Mouse (Mus musculus) lung, embryonic 14.5 days (tissue): ENCODE measurements around the gene Cdh22. TPM values are rescaled to one million over a fixed set of nuclear protein-coding genes. Genes with fewer than 3 reads are reported as not detected.

Experiments used
- ATAC-seq: fragments of 200-750 bp; cut with Nextera tagmentation; 2 replicates; pipeline ENCODE4 v1.8.0; 2017; ENCODE audit warnings: mild to moderate bottlenecking, moderate TSS enrichment, moderate library complexity; ENCODE audit not compliant: insufficient read depth
- DNase-seq: peaks from one replicate; pipeline ENCODE4 v3.0.0-alpha.2; 2015
- H3K27ac ChIP-seq: fragments of 300-500 bp; sonication (generic); 2 replicates; pipeline ENCODE4 v1.5.1; 2014; ENCODE audit warnings: low read depth, mild to moderate bottlenecking, moderate library complexity
- H3K27me3 ChIP-seq: fragments of 300-500 bp; sonication (generic); 2 replicates; pipeline ENCODE4 v1.6.1; 2014; ENCODE audit warnings: low read length, control low read depth; ENCODE audit not compliant: insufficient read depth
- H3K36me3 ChIP-seq: fragments of 300-500 bp; sonication (generic); 2 replicates; pipeline ENCODE4 v1.6.1; 2014; ENCODE audit warnings: control low read depth; ENCODE audit not compliant: insufficient read depth
- H3K4me1 ChIP-seq: fragments of 300-500 bp; sonication (generic); 2 replicates; pipeline ENCODE4 v1.6.1; 2014; ENCODE audit warnings: antibody characterized with exemption, control low read depth; ENCODE audit not compliant: insufficient read depth
- H3K4me2 ChIP-seq: fragments of 300-500 bp; sonication (generic); 2 replicates; pipeline ENCODE4 v1.6.1; 2014; ENCODE audit warnings: mild to moderate bottlenecking
- H3K4me3 ChIP-seq: fragments of 300-500 bp; sonication (generic); 2 replicates; pipeline ENCODE4 v1.5.1; 2014; ENCODE audit warnings: low read depth, low read length
- H3K9ac ChIP-seq: fragments of 300-500 bp; sonication (generic); 2 replicates; pipeline ENCODE4 v1.6.1; 2014
- H3K9me3 ChIP-seq: fragments of 300-500 bp; sonication (generic); 2 replicates; pipeline ENCODE4 v1.6.1; 2016; ENCODE audit warnings: low read depth, low read length, control low read depth
- CTCF ChIP-seq: IDR thresholded peaks from 2 replicates; pipeline ENCODE4 v1.5.1; 2016; ENCODE audit warnings: antibody characterized with exemption, low read depth
- WGBS: fragments of 180-500 bp; shearing (Covaris S2); extraction: QIAGEN DNeasy Blood & Tissue Kit; methylation state at CpG from one replicate; pipeline ENCODE4 v1.1.7; 2014; 5-methylcytosine and 5-hydroxymethylcytosine counted together
- polyA plus RNA-seq: library from polyadenylated mRNA; unstranded; fragments of >200 nt; fragmentation: Nextera tagmentation; extraction: Ambion mirVana; gene quantifications from 2 replicates; pipeline ENCODE4 v1.2.1, GENCODE M21; 2014

Cdh22 gene
- polyA plus RNA-seq, 1 experiment from 2014 or later = 1.5 TPM

DNA sequence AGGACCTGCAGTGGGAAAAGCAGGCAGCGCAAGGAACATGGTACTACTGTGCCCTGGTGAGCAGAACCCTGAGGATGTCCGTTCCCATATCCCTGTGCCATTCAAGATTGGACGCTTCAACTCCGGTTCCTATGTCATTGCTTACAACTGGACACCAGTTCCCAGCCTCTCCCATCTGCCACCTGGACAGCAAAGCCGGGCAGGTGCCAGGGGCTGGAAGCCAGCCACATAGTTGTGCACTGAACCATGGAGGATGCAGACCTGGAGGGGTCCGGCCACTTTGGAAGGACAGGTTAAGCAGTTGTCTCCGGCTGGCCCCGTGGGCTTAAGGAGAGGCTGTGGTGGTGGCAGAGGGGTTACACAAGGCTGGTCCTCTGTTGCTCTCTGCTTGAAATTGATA, 17.7 kb upstream of the Cdh22 start:
- H3K4me2 ChIP-seq = no peak overlapping the region
- no peak overlapping the region for H3K27ac ChIP-seq
- H3K9me3 ChIP-seq = no peaks in the 10 kb centered on the region
- H3K36me3 ChIP-seq = no peaks in the 10 kb centered on the region
- DNase-seq (no peak), ATAC-seq (no peak)
- 0 out of 2 replicates have a peak, but pooled peaks cover 3% of the 10 kb centered on the region for H3K4me1 ChIP-seq
- H3K9ac ChIP-seq = no peak overlapping the region
- 80% methylated on average over 8 of the region's 8 CpGs for WGBS
- TF ChIP-seq CTCF = no peak
- peaks cover 26% of the 10 kb centered on the region for H3K27me3 ChIP-seq
- no peak overlapping the region for H3K4me3 ChIP-seq

DNA sequence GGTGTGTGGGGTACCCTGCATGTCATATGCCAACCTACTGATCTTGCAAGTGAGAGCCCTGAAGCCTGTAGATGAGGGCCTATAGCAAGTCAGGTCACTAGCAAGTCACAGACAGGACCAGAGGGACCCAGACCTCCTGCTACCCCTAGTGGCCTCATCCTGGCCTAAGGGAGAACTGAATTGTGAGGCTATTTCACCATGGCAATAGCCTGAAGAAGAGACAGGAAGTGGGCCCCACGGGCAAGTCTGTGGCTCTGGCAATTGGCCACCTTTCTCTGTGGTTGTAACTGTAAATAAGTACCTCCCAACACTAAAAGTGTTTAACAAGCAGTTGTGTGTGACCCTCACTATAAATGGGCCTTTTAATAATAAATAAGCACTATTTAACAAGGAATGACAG, 16.2 kb upstream of the Cdh22 start:
- Histone ChIP-seq H3K9ac (no peak overlapping the region), H3K27ac (no peak overlapping the region), H3K27me3 (peaks cover 31% of the 10 kb centered on the region), H3K4me1 (0 out of 2 replicates have a peak, but pooled peaks cover 3% of the 10 kb centered on the region), H3K9me3 (no peaks in the 10 kb centered on the region), H3K4me3 (no peak overlapping the region), H3K4me2 (no peak overlapping the region), H3K36me3 (no peaks in the 10 kb centered on the region)
- DNase-seq = peak; percentile 52
- TF ChIP-seq CTCF = 0 out of 2 replicates have a peak, but pooled peaks have one; percentile 17
- WGBS = 19% methylated on average over 1 of the region's 1 CpGs
- no peak for ATAC-seq

DNA sequence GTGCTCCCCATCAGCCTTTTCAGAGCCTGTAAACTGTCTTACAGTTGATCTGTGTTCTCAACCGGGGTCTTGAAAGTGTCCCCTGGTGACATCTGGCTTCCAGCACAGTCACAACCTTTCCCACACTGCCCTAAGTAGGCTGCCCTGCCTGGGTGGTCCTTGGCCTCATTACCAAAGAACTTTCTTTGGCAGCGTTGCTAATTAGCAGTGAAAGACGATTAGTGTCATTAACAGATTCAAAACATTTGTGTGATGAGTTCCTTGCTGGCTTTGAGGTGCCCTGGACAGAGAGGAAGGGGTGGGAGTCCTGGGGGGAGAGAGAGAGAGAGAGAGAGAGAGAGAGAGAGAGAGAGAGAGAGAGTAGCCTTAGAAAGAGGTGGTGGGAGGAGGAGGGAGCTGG, 14.3 kb upstream of the Cdh22 start:
- WGBS = 15% methylated on average over 3 of the region's 3 CpGs
- no peak for TF ChIP-seq CTCF
- DNase-seq (peak; percentile 86), ATAC-seq (peak; percentile 84)
- H3K9ac ChIP-seq = no peak overlapping the region
- H3K9me3 ChIP-seq = no peaks in the 10 kb centered on the region
- no peak overlapping the region for H3K4me3 ChIP-seq
- H3K4me1 ChIP-seq = 0 out of 2 replicates have a peak, but pooled peaks cover 3% of the 10 kb centered on the region
- no peak overlapping the region for H3K27ac ChIP-seq
- H3K27me3 ChIP-seq = peaks cover 33% of the 10 kb centered on the region
- no peaks in the 10 kb centered on the region for H3K36me3 ChIP-seq
- H3K4me2 ChIP-seq = no peak overlapping the region

GRCm38 (mm10) chr2:165246349-165246748, 11.7 kb upstream of the Cdh22 start:
- no peaks in the 10 kb centered on the region for H3K9me3 ChIP-seq
- TF ChIP-seq CTCF = no peak
- H3K9ac ChIP-seq = no peak overlapping the region
- WGBS = 15% methylated on average over 11 of the region's 11 CpGs
- no peak overlapping the region for H3K4me3 ChIP-seq
- H3K27ac ChIP-seq = no peak overlapping the region
- no peak overlapping the region for H3K4me2 ChIP-seq
- H3K36me3 ChIP-seq = no peaks in the 10 kb centered on the region
- H3K27me3 ChIP-seq = peaks cover 44% of the 10 kb centered on the region
- ATAC-seq (no peak), DNase-seq (no peak)
- 0 out of 2 replicates have a peak, but pooled peaks cover 6% of the 10 kb centered on the region for H3K4me1 ChIP-seq

- no peak overlapping the region for H3K4me2 ChIP-seq
- peaks cover 76% of the 10 kb centered on the region for H3K27me3 ChIP-seq
- no peak for TF ChIP-seq CTCF
- no peaks in the 10 kb centered on the region for H3K9me3 ChIP-seq
- no peak overlapping the region for H3K27ac ChIP-seq
- H3K36me3 ChIP-seq = no peaks in the 10 kb centered on the region
- H3K4me1 ChIP-seq = 0 out of 2 replicates have a peak, but pooled peaks cover 3% of the 10 kb centered on the region
- no peak overlapping the region for H3K9ac ChIP-seq
- no peak for ATAC-seq
- no peak overlapping the region for H3K4me3 ChIP-seq
- WGBS = 3% methylated on average over 11 of the region's 11 CpGs
- DNase-seq = no peak
Observed at GRCm38 (mm10) chr2:165243122-165243720, 8.6 kb upstream of the Cdh22 start.

DNA sequence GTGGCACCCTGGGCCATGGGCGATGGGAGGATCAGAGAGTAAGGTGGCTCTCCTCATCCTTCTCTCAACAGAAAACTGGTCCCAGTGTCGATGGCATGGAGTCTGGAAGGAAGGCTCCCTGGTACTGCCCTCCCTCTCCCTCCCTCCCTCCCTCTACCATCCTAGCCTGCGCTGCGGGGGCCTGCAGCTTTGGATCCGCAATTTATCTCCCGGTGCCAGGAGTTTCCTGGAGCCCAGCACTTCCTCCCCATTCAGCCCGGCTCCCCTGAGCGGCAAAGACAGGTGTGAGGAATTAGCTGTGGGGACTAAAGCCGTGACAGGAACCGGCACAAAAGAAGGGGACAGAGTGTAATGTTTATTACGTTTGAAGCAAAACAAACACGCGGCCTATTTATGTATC, 7.9 kb upstream of the Cdh22 start:
- no peak overlapping the region for H3K4me2 ChIP-seq
- no peaks in the 10 kb centered on the region for H3K36me3 ChIP-seq
- H3K27me3 ChIP-seq = peaks cover 82% of the 10 kb centered on the region
- TF ChIP-seq CTCF = no peak
- ATAC-seq (no peak), DNase-seq (no peak)
- 0 out of 2 replicates have a peak, but pooled peaks cover 3% of the 10 kb centered on the region for H3K4me1 ChIP-seq
- H3K9me3 ChIP-seq = no peaks in the 10 kb centered on the region
- WGBS = under 1% methylated on average over 13 of the region's 13 CpGs
- no peak overlapping the region for H3K9ac ChIP-seq
- H3K27ac ChIP-seq = no peak overlapping the region
- H3K4me3 ChIP-seq = no peak overlapping the region

- Histone ChIP-seq H3K9me3 (no peaks in the 10 kb centered on the region), H3K27me3 (peaks cover 88% of the 10 kb centered on the region), H3K4me2 (no peak overlapping the region), H3K36me3 (no peaks in the 10 kb centered on the region), H3K4me3 (no peak overlapping the region), H3K9ac (no peak overlapping the region), H3K27ac (no peak overlapping the region), H3K4me1 (0 out of 2 replicates have a peak, but pooled peaks cover 3% of the 10 kb centered on the region)
- ATAC-seq = no peak
- WGBS = 35% methylated on average over 7 of the region's 7 CpGs
- no peak for DNase-seq
- TF ChIP-seq CTCF = no peak
Observed at GRCm38 (mm10) chr2:165241786-165242185, 7.1 kb upstream of the Cdh22 start.
